Mouse (Mus musculus) frontal cortex, postnatal 25 days (tissue): ENCODE data around the gene Pcgf6.

ENCODE experiments used
- DNase-seq, 2 experiments: peaks; one replicate each; pipeline ENCODE4 v3.0.0; 2022; ENCODE audit warnings: low spot score in 2 of 2

Pcgf6 gene

GRCm38 (mm10) chr19:47050271-47051032, at the start of gene Pcgf6:
Pcgf6 (minus strand) TSS chr19:47050906.
- DNase-seq, result peak; percentile 53 to 74

DNA sequence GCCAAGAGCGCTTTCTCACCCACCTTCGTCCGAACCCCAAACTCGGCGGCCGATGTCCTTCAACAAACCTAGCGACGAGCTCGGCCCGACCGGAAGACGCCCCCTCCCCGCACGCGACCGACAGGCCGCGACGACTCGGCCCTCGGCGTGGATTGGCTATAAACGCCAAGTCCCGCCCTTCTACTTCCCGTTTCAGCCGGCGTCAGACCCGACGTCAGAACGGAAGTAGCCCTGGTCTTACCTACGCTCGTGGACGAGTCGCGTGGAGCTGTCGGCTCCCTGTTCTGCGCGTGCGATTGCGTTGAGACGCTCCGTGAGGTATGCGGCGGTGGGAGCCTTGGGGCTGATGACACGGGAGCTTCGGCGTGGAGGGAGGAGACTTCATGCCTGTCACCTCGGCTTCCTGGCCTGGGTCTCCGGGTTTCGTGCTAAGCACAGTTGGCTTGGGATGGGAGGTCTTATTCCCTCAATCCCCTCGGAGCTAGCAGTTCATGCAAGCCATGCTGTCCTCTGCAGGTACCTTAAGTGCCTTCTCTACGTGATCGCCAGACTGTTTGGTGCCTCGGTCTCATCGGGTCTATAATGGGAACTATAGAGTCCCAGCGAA, 39.9 kb upstream of the Pcgf6 start, which contains the start of the genes Usmg5 and Pdcd11:
TSS of gene Usmg5 (minus strand) at position 98 of the 607 bp plus-strand sequence.
TSS of gene Pdcd11 (plus strand) at position 219 of the 607 bp plus-strand sequence.
- DNase-seq, result peak; percentile 91 to 94

DNA sequence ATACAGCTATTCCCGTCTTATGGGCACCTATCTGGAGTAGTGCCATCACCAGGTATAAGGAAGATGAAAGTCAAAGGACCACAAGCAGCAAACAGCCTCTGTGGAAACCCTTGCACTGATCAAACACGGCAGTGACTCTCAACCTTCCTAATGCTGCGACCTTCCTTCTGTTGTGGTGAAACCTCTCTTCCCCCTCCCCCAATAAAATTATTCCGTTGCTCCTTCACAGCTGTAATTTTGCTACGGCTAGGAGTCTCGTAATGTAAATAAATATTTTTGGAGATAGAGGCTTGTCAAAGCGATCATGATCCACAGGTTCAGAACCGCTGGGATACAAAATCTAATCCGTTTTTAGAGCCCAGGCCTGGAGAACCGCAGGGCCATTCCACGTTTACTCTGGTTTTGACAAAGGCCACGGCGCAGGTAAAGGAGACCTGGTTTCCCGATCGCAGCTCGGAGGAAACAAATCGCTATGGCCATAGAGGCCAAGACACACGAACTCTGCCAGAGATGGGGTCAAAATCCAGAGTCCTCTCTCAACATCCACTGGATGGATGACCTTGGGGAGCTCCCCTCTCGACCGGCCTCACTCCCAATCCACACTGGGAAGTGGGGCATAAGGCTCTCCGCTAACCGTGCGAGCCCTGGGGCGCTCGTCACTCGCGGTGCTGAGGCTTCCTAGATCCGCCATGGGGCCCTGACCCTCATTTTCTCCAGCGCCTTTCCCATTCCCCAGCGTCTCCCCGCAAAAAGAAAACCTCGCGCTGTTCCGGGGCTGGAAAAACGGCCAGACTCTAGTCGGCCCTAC, 39.2 kb upstream of the Pcgf6 start:
- peak in 1 of 2 experiments; percentile 6 for DNase-seq

GRCm38 (mm10) chr19:47088226-47088625, 37.5 kb upstream of the Pcgf6 start:
- no peak for DNase-seq

GRCm38 (mm10) chr19:47067924-47068611, 17.4 kb upstream of the Pcgf6 start:
- DNase-seq, result peak; percentile 57 to 75

GRCm38 (mm10) chr19:47067096-47067882, 16.6 kb upstream of the Pcgf6 start, which contains the start of gene Taf5:
Taf5 (plus strand) TSS chr19:47067746.
- DNase-seq, result peak; percentile 89 to 95

DNA sequence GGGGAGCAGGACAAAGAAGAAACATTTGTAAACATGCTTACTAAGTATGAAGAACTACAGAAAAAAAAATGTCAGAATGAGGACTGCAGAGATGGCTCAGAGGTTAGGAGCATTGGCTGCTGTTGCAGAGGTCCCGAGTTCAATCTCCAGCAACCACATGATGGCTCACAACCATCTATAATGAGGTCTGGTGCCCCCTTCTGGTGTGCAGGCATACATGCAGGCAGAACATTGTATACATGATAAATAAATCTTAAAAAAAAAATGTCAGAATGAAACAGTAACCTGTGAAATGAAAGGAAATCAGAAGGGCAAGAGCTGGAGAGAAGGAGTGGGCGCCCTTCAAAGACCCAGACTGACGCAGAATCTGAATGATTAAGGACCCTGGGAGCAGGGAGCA, 15.2 kb upstream of the Pcgf6 start:
- no peak for DNase-seq

DNA sequence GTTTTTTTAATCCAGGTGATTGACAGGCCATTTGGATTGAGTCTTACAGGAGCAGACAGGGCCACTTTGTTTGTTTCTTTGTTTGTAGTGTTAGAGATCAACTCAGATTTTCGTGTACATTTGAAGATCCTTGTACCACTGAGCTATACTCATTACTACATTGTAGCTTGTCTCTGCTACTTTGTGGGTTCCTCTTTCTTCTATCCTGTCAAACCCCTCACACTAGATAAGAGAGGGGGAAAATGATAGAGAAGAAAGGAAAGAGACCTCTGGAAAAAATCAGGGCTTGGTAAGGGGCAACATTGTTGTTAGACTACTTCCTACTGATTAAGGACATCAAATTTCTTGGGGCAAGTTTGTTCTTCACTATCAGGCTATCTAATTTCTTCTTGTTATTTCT, 7.0 kb upstream of the Pcgf6 start:
- no peak for DNase-seq

DNA sequence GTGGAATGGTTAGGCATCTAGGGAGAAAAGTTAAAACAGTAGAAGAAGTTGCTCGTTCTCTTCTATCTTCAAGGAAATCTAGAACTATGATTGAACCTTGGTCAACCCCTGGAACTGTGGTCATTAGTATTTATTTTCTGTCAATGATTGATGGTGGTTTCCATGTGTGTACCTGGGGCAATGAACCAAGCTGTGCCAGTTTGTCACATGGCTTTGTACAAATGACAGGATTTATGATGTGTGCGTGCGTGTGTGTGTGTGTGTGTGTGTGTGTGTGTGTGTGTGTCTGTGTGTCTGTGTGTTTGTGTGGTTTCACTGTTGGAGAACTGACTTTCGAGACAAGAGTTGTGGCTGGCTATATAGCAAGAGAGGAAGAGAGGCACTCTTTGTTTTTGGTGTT, 2.8 kb upstream of the Pcgf6 start:
- DNase-seq, result no peak

- no peak for DNase-seq
Observed at GRCm38 (mm10) chr19:47052927-47053326, 2.2 kb upstream of the Pcgf6 start.

GRCm38 (mm10) chr19:47049840-47050239, 866 bp downstream of the Pcgf6 start:
- DNase-seq, result no peak

- no peak for DNase-seq
Observed at GRCm38 (mm10) chr19:47049061-47049460, 1.6 kb downstream of the Pcgf6 start.

DNA sequence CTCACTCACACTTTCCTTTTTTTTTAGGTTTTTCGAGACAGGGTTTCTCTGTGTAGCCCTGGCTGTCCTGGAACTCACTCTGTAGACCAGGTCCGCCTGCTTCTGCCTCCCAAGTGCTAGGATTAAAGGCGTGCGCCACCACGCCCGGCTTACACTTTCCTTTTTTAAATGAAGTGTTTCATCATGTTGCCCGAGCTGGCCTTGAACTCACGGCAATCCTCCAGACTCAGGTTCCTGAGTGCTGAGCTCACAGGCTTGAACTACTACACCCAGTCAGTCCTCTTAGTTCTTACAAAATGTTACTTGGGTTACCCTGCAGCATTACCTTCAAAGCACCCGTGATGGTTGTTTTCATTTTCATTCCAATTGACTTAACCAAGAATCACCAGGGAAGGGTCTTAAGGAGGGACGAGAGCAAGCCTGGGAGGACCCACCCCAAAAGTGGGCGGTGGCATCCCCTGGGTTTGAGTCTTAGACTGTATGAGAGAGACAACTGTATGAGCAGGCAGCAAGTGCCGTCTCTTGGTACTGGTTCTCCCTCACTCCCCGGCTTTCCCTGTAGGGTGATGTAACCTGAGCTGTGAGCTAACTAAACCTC, 3.4 kb downstream of the Pcgf6 start:
- DNase-seq, result no peak

GRCm38 (mm10) chr19:47046343-47046742, 4.4 kb downstream of the Pcgf6 start:
- no peak for DNase-seq

- no peak for DNase-seq
Observed at GRCm38 (mm10) chr19:47043608-47044007, 7.1 kb downstream of the Pcgf6 start.

DNA sequence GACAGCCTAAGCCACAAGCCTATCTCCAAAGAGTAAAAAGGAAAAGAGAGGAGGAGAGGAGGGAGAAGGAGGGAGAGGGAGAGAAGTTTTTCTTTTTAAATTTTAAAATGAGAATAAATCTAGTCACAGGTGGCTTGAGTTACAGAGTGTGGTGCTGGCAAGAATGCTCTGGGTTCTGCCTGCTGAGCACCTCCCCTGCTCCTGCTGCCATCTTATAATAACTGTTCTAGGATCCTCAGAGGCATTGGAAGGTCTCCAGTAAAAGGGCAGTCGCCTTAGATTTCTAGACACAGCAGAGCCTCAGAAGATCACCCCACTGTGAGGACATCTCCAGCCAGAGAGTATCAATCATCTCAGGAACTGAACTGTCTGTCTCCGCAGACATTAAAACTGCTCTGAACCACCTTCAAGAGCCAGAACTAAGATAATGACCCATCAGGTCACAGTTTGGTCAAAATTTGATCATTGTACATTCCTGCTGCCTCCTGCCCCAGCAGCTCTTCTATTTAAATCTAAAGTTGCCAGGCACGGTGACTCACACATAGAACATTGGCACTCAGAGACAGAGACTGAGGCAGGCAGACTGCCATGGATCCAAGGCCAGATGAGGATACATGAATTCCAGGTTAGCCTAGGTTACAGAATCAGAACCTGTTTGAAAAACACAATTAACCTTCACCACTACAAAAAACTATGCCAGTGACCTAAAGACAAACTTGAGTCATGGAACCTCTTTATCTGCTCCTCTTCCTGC, 9.8 kb downstream of the Pcgf6 start:
- no peak for DNase-seq

- no peak for DNase-seq
Observed at GRCm38 (mm10) chr19:47036596-47036995, 14.1 kb downstream of the Pcgf6 start.

DNA sequence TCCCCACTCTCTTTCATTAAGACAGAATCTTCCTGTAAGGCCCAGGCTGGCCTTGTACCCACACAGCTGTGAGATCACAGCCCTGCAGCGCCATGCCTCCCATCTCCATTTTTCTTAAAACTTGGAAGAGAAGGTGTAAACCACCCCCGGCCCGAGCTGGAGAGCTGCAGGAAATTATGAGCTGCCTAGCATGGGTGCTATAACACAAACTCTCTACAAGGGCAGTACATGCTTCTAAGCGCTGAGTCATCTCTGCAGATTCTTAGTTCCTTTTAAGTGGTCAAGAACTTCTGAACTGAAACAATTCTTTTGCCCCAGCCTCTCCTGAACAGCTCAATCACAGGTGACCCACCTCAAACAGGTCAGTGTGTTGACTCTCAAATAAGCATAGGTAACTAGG, 15.8 kb downstream of the Pcgf6 start:
- no peak for DNase-seq

DNA sequence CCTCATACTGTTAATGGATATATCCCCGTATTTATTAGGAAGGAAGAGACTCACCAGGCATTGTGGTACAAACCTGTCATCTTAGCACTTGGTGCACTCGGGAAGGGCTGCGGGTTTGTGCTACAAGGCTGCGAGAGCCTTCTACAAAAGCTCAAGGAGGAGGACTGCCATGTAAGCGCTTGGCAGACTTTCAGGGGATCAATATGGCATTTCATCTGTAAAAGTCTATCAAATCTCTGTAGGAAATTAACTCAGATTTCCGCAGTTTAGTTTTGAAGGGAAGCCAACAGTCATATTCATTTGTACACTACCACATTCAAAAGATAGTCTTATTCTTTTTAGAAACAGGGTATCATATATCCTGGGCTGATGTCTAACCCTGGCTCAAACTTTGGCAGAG, 18.9 kb downstream of the Pcgf6 start:
- DNase-seq, result no peak

DNA sequence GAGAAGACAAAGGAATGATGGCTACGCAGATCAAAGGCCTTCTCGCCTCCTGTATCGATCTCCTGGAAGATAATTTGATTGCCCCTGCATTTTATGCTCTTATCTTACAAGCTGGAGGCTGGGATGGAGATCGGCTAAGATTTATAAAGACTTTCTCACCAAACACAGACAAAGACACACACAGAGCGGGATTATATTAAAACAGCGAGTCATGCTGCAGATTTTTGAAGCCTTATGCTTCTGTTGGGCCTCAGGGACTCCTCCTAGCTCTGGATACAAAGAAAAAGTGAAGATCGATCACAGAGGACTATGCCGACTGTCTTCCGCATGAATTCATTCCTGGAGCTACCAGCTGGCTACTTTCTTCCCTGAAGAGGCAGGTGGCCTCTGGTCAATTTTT, 20.9 kb downstream of the Pcgf6 start:
- no peak for DNase-seq
